Mouse (Mus musculus) liver, adult 2 months (tissue): ENCODE results near the gene C130074G19Rik.

Source experiments
- CTCF ChIP-seq: fragments of 200-500 bp; IDR thresholded peaks from 2 replicates; pipeline ENCODE4 v1.5.1; 2011; ENCODE audit warnings: low read depth, low read length, control low read depth
- POLR2A ChIP-seq: fragments of 200-500 bp; IDR thresholded peaks from 2 replicates; pipeline ENCODE4 v1.6.1; 2011; ENCODE audit warnings: low read length, control low read depth; ENCODE audit not compliant: insufficient read depth; ENCODE audit errors: extremely low read depth

DNA sequence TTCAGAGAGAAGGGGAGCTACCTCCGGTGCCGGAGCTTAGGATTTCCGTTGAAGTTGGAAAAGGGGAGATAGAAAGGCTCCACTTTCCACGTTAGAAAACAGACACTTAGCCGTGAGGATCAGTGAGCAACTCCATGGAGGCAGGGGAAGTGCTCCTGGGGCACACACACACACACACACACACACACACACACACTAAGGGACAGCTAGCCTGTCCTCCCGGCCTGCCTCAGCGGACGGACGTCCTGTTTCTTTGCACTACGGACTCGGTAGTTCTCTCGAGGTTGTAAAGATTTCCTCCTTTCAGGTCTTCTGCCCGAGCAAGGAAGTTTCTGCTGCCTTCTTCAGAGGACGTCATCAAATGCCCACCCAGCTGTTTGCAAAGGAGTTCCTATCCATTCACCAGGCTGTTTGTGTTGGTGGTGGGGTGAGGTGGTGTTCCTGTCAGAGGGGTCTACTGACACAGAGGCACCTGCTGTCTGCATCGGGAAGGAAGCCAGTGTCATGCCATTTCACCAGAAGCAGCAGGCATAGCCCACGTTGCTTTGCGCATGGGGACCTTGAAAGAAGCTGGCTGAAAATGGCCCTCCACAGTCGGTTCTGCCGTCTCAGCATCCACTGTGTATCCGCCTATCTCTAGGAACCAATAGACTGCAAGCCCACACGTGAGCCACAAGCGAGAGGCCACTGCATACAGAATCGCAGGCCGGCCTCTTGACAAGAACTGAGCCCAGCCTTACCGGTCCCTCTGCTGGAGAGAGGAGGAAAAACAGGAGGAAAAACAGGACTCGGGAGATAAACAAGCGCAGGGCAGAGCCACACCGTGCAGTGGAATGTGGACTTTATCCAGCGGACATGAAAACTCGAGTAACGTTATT is 31.0 kb downstream of the C130074G19Rik start:
- peak; percentile 82 for TF ChIP-seq CTCF
- peak; percentile 57; the same call in 1 of the 2 replicates for TF ChIP-seq POLR2A
